Mouse (Mus musculus): ENCODE results near the gene Gm8369. TPM values are rescaled to one million over a fixed set of nuclear protein-coding genes. Genes with fewer than 3 reads are reported as not detected.
"Not testable (repeated sequence)": the region's sequence is repeated elsewhere in the genome, so short reads cannot be mapped to it uniquely, and the experiment has no call there.

Gene Gm8369
- polyA plus RNA-seq, 1 experiment from 2014 or later: not detected

DNA sequence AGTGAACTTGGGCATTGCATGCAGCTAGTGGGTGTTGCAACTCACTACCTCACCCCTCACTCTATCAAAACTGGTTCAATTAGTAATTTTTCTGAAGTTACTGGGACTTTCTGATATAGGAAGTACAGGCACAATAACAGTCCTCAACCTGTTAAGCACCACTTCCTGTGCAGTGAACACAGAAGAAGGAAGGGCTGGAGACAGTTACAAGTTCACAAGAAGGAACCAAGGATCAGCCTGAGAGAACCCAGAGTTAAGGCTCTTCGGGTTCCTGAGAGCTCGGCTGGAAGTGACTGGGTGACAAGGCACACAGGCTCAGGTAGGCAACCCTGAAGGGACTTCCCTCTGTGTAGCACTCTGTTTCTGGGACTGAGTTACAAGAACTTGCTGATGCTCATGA, 32.6 kb downstream of the Gm8369 start:
- 82% methylated on average over 2 of the region's 2 CpGs for WGBS
- ATAC-seq (ENCODE audit: insufficient number of reproducible peaks, low FRiP score, low TSS enrichment, low read depth); H3K4me1 ChIP-seq (ENCODE audit: control insufficient read depth, insufficient read depth, low read length); H3K9ac ChIP-seq (ENCODE audit: low read length); H3K27me3 ChIP-seq (ENCODE audit: control insufficient read depth, insufficient read depth, low read length); H3K9me3 ChIP-seq (ENCODE audit: control insufficient read depth, low read length); H3K27ac ChIP-seq (replicated peaks; ENCODE audit: low read depth, low read length); H3K36me3 ChIP-seq (ENCODE audit: control insufficient read depth, insufficient read depth, low read length); H3K4me2 ChIP-seq (ENCODE audit: low read depth, severe bottlenecking); H3K4me3 ChIP-seq (ENCODE audit: low read depth, low read length); DNase-seq (ENCODE audit: low spot score): not testable (repeated sequence)

GRCm38 (mm10) chr19:11520146-11520545, 34.4 kb downstream of the Gm8369 start:
- Histone ChIP-seq H3K4me2 (ENCODE audit: low read depth, severe bottlenecking) (no peak overlapping the region), H3K4me3 (ENCODE audit: low read depth, low read length) (no peak overlapping the region), H3K27ac (replicated peaks; ENCODE audit: low read depth, low read length) (no peak overlapping the region), H3K9ac (ENCODE audit: low read length) (no peak overlapping the region), H3K27me3 (ENCODE audit: control insufficient read depth, insufficient read depth, low read length) (no peaks in the 10 kb centered on the region), H3K36me3 (ENCODE audit: control insufficient read depth, insufficient read depth, low read length) (no peaks in the 10 kb centered on the region), H3K4me1 (ENCODE audit: control insufficient read depth, insufficient read depth, low read length) (no peaks in the 10 kb centered on the region), H3K9me3 (ENCODE audit: control insufficient read depth, low read length) (no peaks in the 10 kb centered on the region)
- no peak for ATAC-seq (ENCODE audit: insufficient number of reproducible peaks, low FRiP score, low TSS enrichment, low read depth)
- 87% methylated on average over 3 of the region's 3 CpGs for WGBS
- no peak for DNase-seq (ENCODE audit: low spot score)

- WGBS: 100% methylated on average over 1 of the region's 1 CpGs
- ATAC-seq (ENCODE audit: insufficient number of reproducible peaks, low FRiP score, low TSS enrichment, low read depth) (no peak), DNase-seq (ENCODE audit: low spot score) (no peak)
- Histone ChIP-seq H3K4me3 (ENCODE audit: low read depth, low read length) (no peak overlapping the region), H3K4me1 (ENCODE audit: control insufficient read depth, insufficient read depth, low read length) (no peaks in the 10 kb centered on the region), H3K27ac (replicated peaks; ENCODE audit: low read depth, low read length) (no peak overlapping the region), H3K27me3 (ENCODE audit: control insufficient read depth, insufficient read depth, low read length) (no peaks in the 10 kb centered on the region), H3K36me3 (ENCODE audit: control insufficient read depth, insufficient read depth, low read length) (no peaks in the 10 kb centered on the region), H3K9me3 (ENCODE audit: control insufficient read depth, low read length) (no peaks in the 10 kb centered on the region), H3K4me2 (ENCODE audit: low read depth, severe bottlenecking) (no peak overlapping the region), H3K9ac (ENCODE audit: low read length) (no peak overlapping the region)
Measured at GRCm38 (mm10) chr19:11533421-11533820, 47.7 kb downstream of the Gm8369 start.

DNA sequence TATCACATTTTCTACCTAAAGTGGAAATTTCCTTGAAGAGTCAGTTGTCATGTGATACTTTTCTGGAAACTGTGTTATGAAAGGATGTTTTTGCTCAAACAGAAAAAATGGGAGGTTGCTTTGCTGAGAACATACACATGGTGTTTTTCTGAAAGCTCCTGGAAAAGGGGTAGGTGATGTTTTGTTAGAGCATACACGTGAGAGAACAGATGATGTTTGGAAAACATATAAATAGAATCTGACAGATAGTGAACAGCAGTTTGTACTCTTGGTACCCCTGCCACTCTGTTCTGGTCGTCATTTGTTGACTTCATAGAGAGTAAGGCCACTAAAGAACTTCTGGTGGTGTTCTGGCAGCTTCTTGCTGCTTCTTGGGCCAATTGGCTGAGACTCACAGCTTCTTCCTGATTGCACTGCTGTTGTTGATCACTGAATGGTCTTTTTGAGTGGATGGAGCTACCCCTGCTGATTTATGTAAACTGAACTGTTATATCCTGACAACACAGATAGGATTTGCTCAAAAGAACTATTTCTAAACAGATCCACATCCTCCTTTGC, 48.2 kb downstream of the Gm8369 start:
- Histone ChIP-seq H3K9ac (ENCODE audit: low read length) (no peak overlapping the region), H3K36me3 (ENCODE audit: control insufficient read depth, insufficient read depth, low read length) (no peaks in the 10 kb centered on the region), H3K27ac (replicated peaks; ENCODE audit: low read depth, low read length) (no peak overlapping the region), H3K4me1 (ENCODE audit: control insufficient read depth, insufficient read depth, low read length) (no peaks in the 10 kb centered on the region), H3K4me3 (ENCODE audit: low read depth, low read length) (no peak overlapping the region), H3K9me3 (ENCODE audit: control insufficient read depth, low read length) (no peaks in the 10 kb centered on the region), H3K27me3 (ENCODE audit: control insufficient read depth, insufficient read depth, low read length) (no peaks in the 10 kb centered on the region), H3K4me2 (ENCODE audit: low read depth, severe bottlenecking) (no peak overlapping the region)
- DNase-seq (ENCODE audit: low spot score): no peak
- WGBS: 69% methylated on average over 2 of the region's 2 CpGs
- ATAC-seq (ENCODE audit: insufficient number of reproducible peaks, low FRiP score, low TSS enrichment, low read depth): no peak

GRCm38 (mm10) chr19:11536593-11536992, 50.9 kb downstream of the Gm8369 start, which contains the start of gene Ms4a4d:
Gene Ms4a4d, plus strand, starts transcription at chr19:11536801.
- no peak within 1 kb of the TSS for H3K4me2 ChIP-seq (ENCODE audit: low read depth, severe bottlenecking)
- no peaks in the 10 kb centered on the region for H3K36me3 ChIP-seq (ENCODE audit: control insufficient read depth, insufficient read depth, low read length)
- H3K9me3 ChIP-seq (ENCODE audit: control insufficient read depth, low read length): no peaks in the 10 kb centered on the region
- no peaks in the 10 kb centered on the region for H3K27me3 ChIP-seq (ENCODE audit: control insufficient read depth, insufficient read depth, low read length)
- no peak within 1 kb of the TSS for H3K4me3 ChIP-seq (ENCODE audit: low read depth, low read length)
- ATAC-seq (ENCODE audit: insufficient number of reproducible peaks, low FRiP score, low TSS enrichment, low read depth): no peak
- H3K9ac ChIP-seq (ENCODE audit: low read length): no peak within 1 kb of the TSS
- 10% methylated on average over 7 of the region's 7 CpGs for WGBS
- no peaks in the 10 kb centered on the region for H3K4me1 ChIP-seq (ENCODE audit: control insufficient read depth, insufficient read depth, low read length)
- DNase-seq (ENCODE audit: low spot score): no peak
- H3K27ac ChIP-seq (replicated peaks; ENCODE audit: low read depth, low read length): no peak within 1 kb of the TSS

- 0 out of 2 replicates have a peak, but pooled peaks have one; percentile 47 for ATAC-seq (ENCODE audit: insufficient number of reproducible peaks, low FRiP score, low TSS enrichment, low read depth)
- Histone ChIP-seq H3K4me2 (ENCODE audit: low read depth, severe bottlenecking) (no peak overlapping the region), H3K4me3 (ENCODE audit: low read depth, low read length) (no peak overlapping the region), H3K9me3 (ENCODE audit: control insufficient read depth, low read length) (no peaks in the 10 kb centered on the region), H3K36me3 (ENCODE audit: control insufficient read depth, insufficient read depth, low read length) (no peaks in the 10 kb centered on the region), H3K9ac (ENCODE audit: low read length) (no peak overlapping the region), H3K27me3 (ENCODE audit: control insufficient read depth, insufficient read depth, low read length) (no peaks in the 10 kb centered on the region), H3K4me1 (ENCODE audit: control insufficient read depth, insufficient read depth, low read length) (no peaks in the 10 kb centered on the region), H3K27ac (replicated peaks; ENCODE audit: low read depth, low read length) (no peak overlapping the region)
- 27% methylated on average over 1 of the region's 2 CpGs for WGBS
- DNase-seq (ENCODE audit: low spot score): peak; percentile 43
Measured at GRCm38 (mm10) chr19:11537336-11537735, 51.6 kb downstream of the Gm8369 start.

DNA sequence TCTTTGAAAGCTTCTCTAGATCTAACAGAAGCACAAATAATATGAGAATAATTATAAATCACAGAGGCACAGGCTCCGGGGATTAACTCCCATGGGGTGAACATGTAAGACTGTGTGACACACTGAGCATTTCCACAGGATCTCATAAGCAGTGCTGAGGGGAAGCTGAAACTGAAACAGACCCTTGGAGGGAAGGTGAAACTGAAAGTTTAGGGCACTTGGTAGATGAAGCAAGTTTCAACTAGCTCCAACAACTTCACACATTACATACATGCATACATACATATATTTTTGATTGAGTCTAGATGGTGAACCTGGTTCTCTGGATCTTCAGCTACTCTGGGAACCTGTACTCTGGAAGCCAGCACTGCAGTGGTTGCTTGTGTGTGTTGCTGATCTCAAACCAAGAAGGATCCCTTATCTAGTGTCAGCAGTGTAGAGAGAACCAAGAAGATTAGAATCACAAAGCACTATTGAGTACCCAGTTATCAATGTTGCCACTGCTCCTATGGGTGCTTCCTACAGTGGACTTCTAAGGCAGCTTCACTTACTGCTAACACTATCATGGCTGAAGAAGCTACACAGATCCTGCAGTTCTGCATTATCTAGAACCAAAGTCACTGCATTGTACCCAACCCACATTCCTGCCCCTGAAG, 54.6 kb downstream of the Gm8369 start:
- not testable (repeated sequence) for H3K36me3 ChIP-seq (ENCODE audit: control insufficient read depth, insufficient read depth, low read length); H3K4me3 ChIP-seq (ENCODE audit: low read depth, low read length); H3K27me3 ChIP-seq (ENCODE audit: control insufficient read depth, insufficient read depth, low read length); ATAC-seq (ENCODE audit: insufficient number of reproducible peaks, low FRiP score, low TSS enrichment, low read depth); H3K4me1 ChIP-seq (ENCODE audit: control insufficient read depth, insufficient read depth, low read length); DNase-seq (ENCODE audit: low spot score); H3K27ac ChIP-seq (replicated peaks; ENCODE audit: low read depth, low read length); H3K4me2 ChIP-seq (ENCODE audit: low read depth, severe bottlenecking); H3K9me3 ChIP-seq (ENCODE audit: control insufficient read depth, low read length); H3K9ac ChIP-seq (ENCODE audit: low read length)
- WGBS: 88% methylated on average over 1 of the region's 1 CpGs

GRCm38 (mm10) chr19:11544383-11544782, 58.6 kb downstream of the Gm8369 start:
- 83% methylated on average over 2 of the region's 2 CpGs for WGBS
- H3K4me3 ChIP-seq (ENCODE audit: low read depth, low read length); H3K27ac ChIP-seq (replicated peaks; ENCODE audit: low read depth, low read length); H3K27me3 ChIP-seq (ENCODE audit: control insufficient read depth, insufficient read depth, low read length); H3K9ac ChIP-seq (ENCODE audit: low read length); H3K4me2 ChIP-seq (ENCODE audit: low read depth, severe bottlenecking); H3K36me3 ChIP-seq (ENCODE audit: control insufficient read depth, insufficient read depth, low read length); H3K9me3 ChIP-seq (ENCODE audit: control insufficient read depth, low read length); DNase-seq (ENCODE audit: low spot score); H3K4me1 ChIP-seq (ENCODE audit: control insufficient read depth, insufficient read depth, low read length); ATAC-seq (ENCODE audit: insufficient number of reproducible peaks, low FRiP score, low TSS enrichment, low read depth): not testable (repeated sequence)

DNA sequence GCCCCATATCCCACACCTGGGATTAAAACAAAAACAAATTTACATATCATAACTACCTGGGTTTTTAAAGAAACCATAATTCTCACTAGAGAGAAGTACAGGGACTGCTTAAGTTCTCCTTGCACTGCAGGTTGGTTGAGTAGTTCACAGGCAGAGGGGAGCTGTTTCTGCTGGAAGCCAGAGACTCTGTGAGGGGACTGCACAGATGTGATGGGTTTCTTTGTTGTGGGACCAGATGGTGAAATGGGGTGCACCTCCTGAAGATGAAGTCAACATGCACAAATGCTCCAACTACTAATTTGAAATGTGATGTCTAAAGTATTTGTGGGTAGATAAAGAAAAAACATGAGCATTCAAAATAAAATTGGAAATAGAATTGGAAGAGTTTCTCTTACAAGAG, 62.2 kb downstream of the Gm8369 start:
- Histone ChIP-seq H3K27ac (replicated peaks; ENCODE audit: low read depth, low read length) (no peak overlapping the region), H3K36me3 (ENCODE audit: control insufficient read depth, insufficient read depth, low read length) (no peaks in the 10 kb centered on the region), H3K27me3 (ENCODE audit: control insufficient read depth, insufficient read depth, low read length) (no peaks in the 10 kb centered on the region), H3K4me1 (ENCODE audit: control insufficient read depth, insufficient read depth, low read length) (no peaks in the 10 kb centered on the region), H3K9ac (ENCODE audit: low read length) (no peak overlapping the region), H3K4me3 (ENCODE audit: low read depth, low read length) (no peak overlapping the region), H3K9me3 (ENCODE audit: control insufficient read depth, low read length) (no peaks in the 10 kb centered on the region), H3K4me2 (ENCODE audit: low read depth, severe bottlenecking) (no peak overlapping the region)
- DNase-seq (ENCODE audit: low spot score) (no peak), ATAC-seq (ENCODE audit: insufficient number of reproducible peaks, low FRiP score, low TSS enrichment, low read depth) (no peak)
